Mouse (Mus musculus) spleen, adult 2 months (tissue): ENCODE results near the gene Apoc1. TPM values are rescaled to one million over a fixed set of nuclear protein-coding genes. Genes with fewer than 3 reads are reported as not detected.

Source experiments
- DNase-seq, 2 experiments: peaks; one replicate each; pipeline versions ENCODE4 v3.0.0 to v3.0.0-alpha.2; 2012 to 2021; ENCODE audit warnings: low spot score in 2 of 2, low read depth in 1 of 2
- H3K27ac ChIP-seq: fragments of 200-500 bp; 2 replicates; pipeline ENCODE4 v1.5.1; 2012; ENCODE audit warnings: low read length, inconsistent platforms; ENCODE audit not compliant: insufficient read depth
- H3K27me3 ChIP-seq: fragments of 200-500 bp; 2 replicates; pipeline ENCODE4 v1.6.1; 2012; ENCODE audit warnings: mild to moderate bottlenecking, moderate library complexity, low read length, inconsistent platforms; ENCODE audit not compliant: control insufficient read depth, insufficient read depth
- H3K36me3 ChIP-seq: fragments of 200-500 bp; 2 replicates; pipeline ENCODE4 v1.6.1; 2012; ENCODE audit warnings: mild to moderate bottlenecking, low read length, inconsistent platforms; ENCODE audit not compliant: control insufficient read depth, insufficient read depth
- H3K4me1 ChIP-seq: fragments of 200-500 bp; 2 replicates; pipeline ENCODE4 v1.6.1; 2011; ENCODE audit warnings: inconsistent platforms; ENCODE audit not compliant: control insufficient read depth, insufficient read depth, insufficient read length
- H3K4me3 ChIP-seq: fragments of 200-500 bp; 2 replicates; pipeline ENCODE4 v1.5.1; 2011; ENCODE audit warnings: mild to moderate bottlenecking, inconsistent platforms; ENCODE audit not compliant: insufficient read depth, insufficient read length; ENCODE audit errors: extremely low read depth
- CTCF ChIP-seq: fragments of 200-500 bp; IDR thresholded peaks from 2 replicates; pipeline ENCODE4 v1.5.1; 2011; ENCODE audit warnings: mild to moderate bottlenecking, inconsistent platforms; ENCODE audit not compliant: insufficient read depth, insufficient read length, insufficient replicate concordance; ENCODE audit errors: extremely low read depth
- POLR2A ChIP-seq: fragments of 200-500 bp; IDR thresholded peaks from 2 replicates; pipeline ENCODE4 v1.6.1; 2011; ENCODE audit warnings: low read depth, low read length, inconsistent platforms
- WGBS: fragments of 180-500 bp; shearing (Covaris S2); methylation state at CpG from one replicate; pipeline ENCODE4 v1.1.7; 2018; 5-methylcytosine and 5-hydroxymethylcytosine counted together
- polyA plus RNA-seq: library from polyadenylated mRNA; depleted of rRNA; stranded (reverse); fragments of >200 nt; gene quantifications from 2 replicates; pipeline ENCODE4 v1.2.3, GENCODE M21; 2012

Apoc1 gene
- polyA plus RNA-seq, 1 experiment = 4.3 TPM

DNA sequence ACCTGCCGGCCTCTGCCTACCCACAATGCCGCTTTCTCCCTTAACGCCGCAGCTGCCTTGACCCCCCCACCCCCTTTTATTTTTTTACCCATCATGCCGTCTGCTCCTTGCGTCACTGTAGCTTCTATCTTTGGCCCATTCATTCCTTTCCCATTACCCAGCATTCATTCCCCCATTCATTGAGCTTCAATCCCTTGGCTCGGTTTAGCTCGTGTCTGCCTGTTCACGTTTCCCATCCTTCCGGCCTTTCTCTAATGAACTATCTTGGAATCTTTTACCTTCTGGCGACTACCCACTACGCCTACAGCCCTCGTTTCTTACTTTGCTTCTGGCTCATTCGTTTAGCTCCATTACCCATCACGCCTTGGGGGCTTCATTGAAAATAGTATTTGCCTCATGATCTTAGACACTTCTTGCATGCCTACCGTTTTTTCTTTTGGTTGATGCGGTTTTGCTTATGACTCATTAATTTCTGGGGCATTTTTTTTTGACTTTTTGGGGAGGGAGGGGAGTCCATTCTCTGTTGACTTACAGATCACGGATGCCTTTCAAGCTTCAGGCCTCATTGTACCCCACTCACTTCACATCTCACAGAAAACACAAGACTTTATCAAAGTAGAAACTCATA lies 23.7 kb upstream of the Apoc1 start:
- no peaks in the 10 kb centered on the region for H3K27me3 ChIP-seq
- H3K36me3 ChIP-seq = peaks cover 7% of the 10 kb centered on the region
- WGBS = 3% methylated on average over 18 of the region's 18 CpGs
- peak in 1 of 2 experiments; percentile 21 for DNase-seq
- H3K4me3 ChIP-seq = peak overlapping the region; percentile 62
- H3K4me1 ChIP-seq = peaks cover 5% of the 10 kb centered on the region; the same call in 1 of the 2 replicates
- H3K27ac ChIP-seq = peak overlapping the region; percentile 85
- no peak for TF ChIP-seq POLR2A
- TF ChIP-seq CTCF = no peak

DNA sequence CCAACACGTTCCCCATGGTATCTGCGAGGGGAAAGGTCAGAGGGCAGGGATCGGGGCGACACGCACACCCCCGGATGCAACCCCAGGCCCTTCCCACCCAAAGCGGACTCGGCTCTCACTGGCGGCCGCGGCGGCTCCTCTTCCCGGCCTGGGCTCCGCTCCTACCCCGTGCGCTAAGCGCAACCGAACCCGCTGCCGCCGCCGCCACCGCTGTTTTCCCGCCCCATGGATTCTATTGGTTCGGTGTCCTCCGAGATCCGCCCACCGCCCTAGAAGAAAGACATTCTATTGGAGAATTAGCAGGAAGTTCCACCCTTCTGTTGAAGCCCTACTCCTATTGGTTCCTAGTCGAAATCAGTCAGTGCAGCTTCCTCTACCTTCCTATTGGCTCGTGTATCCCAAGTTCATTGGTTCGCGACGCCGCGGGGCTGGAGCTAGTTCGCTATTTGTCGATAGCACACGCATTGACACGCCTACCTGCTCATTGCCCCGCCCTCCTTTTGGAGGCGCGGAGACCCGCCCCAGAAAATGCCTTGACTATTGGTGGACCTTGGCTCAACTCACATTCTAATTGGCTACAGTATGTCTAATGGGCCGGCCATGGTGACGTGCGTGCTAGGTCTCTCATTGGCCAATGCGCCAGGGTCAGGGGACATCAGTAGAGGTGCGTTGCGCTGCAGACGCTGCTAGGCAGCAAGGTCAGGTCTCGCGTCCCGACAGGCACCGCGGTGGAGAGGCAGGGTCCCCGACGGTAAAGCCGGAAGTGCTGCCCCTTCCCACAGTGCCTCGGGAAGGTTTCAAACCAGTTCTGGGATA lies 23.0 kb upstream of the Apoc1 start, which contains the start of gene Tomm40:
Gene Tomm40 (minus strand): TSS at position 200 of the 816 bp plus-strand sequence.
- H3K27ac ChIP-seq = peak within 1 kb of the TSS; percentile 85
- peaks cover 5% of the 10 kb centered on the region; the same call in 1 of the 2 replicates for H3K4me1 ChIP-seq
- no peaks in the 10 kb centered on the region for H3K27me3 ChIP-seq
- peak within 1 kb of the TSS; percentile 78 for H3K4me3 ChIP-seq
- under 1% methylated on average over 59 of the region's 59 CpGs for WGBS
- DNase-seq = peak; percentile 98 to 100
- TF ChIP-seq POLR2A (no peak; the same call in 1 of the 2 replicates), CTCF (no peak)
- peaks cover 10% of the 10 kb centered on the region for H3K36me3 ChIP-seq

DNA sequence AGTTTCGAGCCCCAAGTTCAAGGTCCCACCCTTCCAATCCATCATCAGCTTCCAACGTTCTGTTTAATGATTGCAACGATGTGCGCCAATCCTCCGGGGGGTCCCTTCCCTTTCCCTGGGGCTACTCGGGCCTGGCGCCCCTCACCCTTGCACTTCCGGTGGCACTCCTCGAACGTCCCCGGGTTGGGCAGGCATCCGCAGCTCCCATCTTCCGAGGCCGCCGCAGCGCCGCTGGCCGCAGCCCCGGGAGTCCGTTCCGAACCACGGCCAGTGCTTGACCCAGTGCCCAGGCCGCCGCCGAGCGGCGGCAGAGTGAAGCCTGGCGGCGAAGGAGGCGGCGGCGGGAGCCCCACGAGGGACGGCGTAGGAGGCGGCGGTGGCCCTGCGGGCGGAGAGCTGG lies 22.4 kb upstream of the Apoc1 start:
- Histone ChIP-seq H3K4me3 (peak overlapping the region; percentile 78), H3K4me1 (peaks cover 5% of the 10 kb centered on the region; the same call in 1 of the 2 replicates), H3K27me3 (no peaks in the 10 kb centered on the region), H3K36me3 (peaks cover 11% of the 10 kb centered on the region), H3K27ac (peak overlapping the region; percentile 45)
- DNase-seq = peak in 1 of 2 experiments; percentile 26
- TF ChIP-seq POLR2A = no peak
- TF ChIP-seq CTCF = no peak
- WGBS = under 1% methylated on average over 39 of the region's 39 CpGs

DNA sequence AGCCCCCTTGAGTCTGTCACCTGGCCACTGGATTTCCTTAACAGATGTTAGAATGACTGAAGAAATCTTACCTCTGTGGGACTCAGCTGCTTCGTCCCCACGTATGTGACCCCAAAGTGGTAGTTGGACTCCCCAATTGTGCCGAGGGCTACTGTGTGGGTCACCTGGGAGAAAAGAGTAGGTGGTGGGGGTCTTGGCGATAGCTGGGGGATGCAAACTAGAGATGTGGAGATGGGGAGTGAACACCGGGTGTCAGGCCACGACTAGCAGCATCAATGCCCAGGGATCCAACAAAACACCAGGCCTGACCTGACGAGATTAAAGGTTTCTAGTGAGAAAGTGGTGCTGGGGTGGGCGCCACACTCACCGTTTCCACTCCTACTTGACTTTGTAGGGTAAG lies 21.1 kb upstream of the Apoc1 start:
- DNase-seq = no peak
- no peak overlapping the region for H3K4me3 ChIP-seq
- H3K4me1 ChIP-seq = peaks cover 5% of the 10 kb centered on the region; the same call in 1 of the 2 replicates
- H3K27ac ChIP-seq = no peak overlapping the region
- no peak for TF ChIP-seq CTCF
- 88% methylated on average over 9 of the region's 9 CpGs for WGBS
- no peaks in the 10 kb centered on the region for H3K27me3 ChIP-seq
- H3K36me3 ChIP-seq = peaks cover 15% of the 10 kb centered on the region

DNA sequence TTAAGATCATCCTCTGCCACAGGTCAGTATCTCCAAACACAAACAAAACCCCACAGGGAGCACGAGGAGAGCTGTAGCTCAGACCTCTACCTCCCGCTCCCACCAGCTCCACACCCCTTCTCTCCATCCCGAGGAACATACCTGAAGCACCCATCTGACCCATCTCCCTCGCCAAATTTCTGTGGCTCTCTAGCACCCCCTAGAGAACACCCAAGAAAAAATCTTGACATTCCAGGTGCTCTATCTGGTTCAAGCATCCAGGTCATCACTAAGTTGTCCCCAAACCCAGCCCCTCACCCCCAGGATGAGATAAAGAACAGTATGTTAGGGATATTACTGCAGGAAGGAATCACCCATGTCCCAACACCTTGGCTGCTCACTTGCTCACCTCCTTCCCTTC lies 20.7 kb upstream of the Apoc1 start:
- Histone ChIP-seq H3K27me3 (no peaks in the 10 kb centered on the region), H3K4me3 (no peak overlapping the region), H3K4me1 (peaks cover 5% of the 10 kb centered on the region; the same call in 1 of the 2 replicates), H3K36me3 (peaks cover 15% of the 10 kb centered on the region), H3K27ac (no peak overlapping the region)
- whole genome bisulfite sequencing = 50% methylated on average over 4 of the region's 4 CpGs
- peak in 1 of 2 experiments; percentile 31 for DNase-seq
- TF ChIP-seq POLR2A (no peak), CTCF (peak; percentile 12; the same call in 1 of the 2 replicates)

DNA sequence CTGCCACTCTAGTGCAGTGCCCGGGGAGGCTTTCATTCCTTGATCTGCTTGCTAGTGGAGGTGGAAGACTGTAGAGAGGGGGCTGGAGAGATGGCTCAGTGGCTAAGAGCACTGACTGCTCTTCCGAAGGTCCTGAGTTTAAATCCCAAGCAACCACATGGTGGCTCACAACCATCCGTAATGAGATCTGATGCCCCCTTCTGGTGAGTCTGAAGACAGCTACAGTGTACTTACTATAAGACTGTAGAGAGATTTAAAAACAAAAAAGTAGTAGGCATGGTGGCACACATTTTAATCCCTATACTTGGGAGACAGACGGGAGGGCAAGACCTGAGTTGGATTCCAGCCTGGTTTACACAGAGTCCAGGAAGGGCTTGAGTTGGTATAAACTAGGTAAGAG lies 20.0 kb upstream of the Apoc1 start:
- 85% methylated on average over 4 of the region's 4 CpGs for WGBS
- no peak overlapping the region for H3K27ac ChIP-seq
- no peaks in the 10 kb centered on the region for H3K27me3 ChIP-seq
- peaks cover 16% of the 10 kb centered on the region for H3K36me3 ChIP-seq
- no peak for DNase-seq
- H3K4me3 ChIP-seq = no peak overlapping the region
- peaks cover 5% of the 10 kb centered on the region; the same call in 1 of the 2 replicates for H3K4me1 ChIP-seq
- no peak for TF ChIP-seq CTCF
- TF ChIP-seq POLR2A = no peak

DNA sequence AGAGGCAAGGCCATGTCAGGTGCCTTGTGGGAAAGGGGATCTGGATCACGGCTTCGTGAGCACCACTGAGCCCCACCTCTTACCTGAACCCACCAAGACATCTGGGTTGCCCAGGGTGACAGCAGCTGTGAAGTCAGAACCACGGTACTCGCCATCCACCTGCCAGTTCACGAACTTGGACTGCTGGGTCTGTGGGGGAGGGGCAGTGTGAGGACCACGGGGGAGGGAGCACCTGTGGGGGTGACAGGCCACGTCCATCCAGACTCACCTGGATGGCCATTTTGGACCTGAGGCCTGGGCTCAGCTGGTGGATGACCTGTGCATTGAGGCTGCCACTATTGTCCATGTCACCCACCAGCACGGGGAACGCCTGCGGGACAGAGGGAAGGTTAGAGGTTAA lies 18.2 kb upstream of the Apoc1 start:
- H3K36me3 ChIP-seq = peaks cover 20% of the 10 kb centered on the region
- 97% methylated on average over 10 of the region's 10 CpGs for WGBS
- no peak for TF ChIP-seq CTCF
- TF ChIP-seq POLR2A = no peak

More for the DNA sequence above, 18.2 kb upstream of the Apoc1 start:
- Histone ChIP-seq H3K27me3 (no peaks in the 10 kb centered on the region), H3K4me1 (peaks cover 5% of the 10 kb centered on the region; the same call in 1 of the 2 replicates), H3K4me3 (no peak overlapping the region), H3K27ac (no peak overlapping the region)
- DNase-seq = no peak
